Mouse (Mus musculus) hindbrain, embryonic 14.5 days (tissue): ENCODE data around the gene Zfp664. TPM values are rescaled to one million over a fixed set of nuclear protein-coding genes. Genes with fewer than 3 reads are reported as not detected.
A peak's percentile ranks its signal among the peaks of the same experiment; 100 is the strongest.

Source experiments
- ATAC-seq: fragments of 200-750 bp; cut with Nextera tagmentation; 2 replicates; pipeline ENCODE4 v1.8.0; 2017; ENCODE audit warnings: moderate number of reproducible peaks, mild to moderate bottlenecking, moderate TSS enrichment, moderate library complexity; ENCODE audit not compliant: low FRiP score
- DNase-seq: peaks from one replicate; pipeline ENCODE4 v3.0.0-alpha.2; 2015; ENCODE audit warnings: low spot score
- H3K27ac ChIP-seq: fragments of 300-500 bp; sonication (generic); 2 replicates; pipeline ENCODE4 v1.5.1; 2014; ENCODE audit warnings: mild to moderate bottlenecking, moderate library complexity
- H3K27me3 ChIP-seq: fragments of 300-500 bp; sonication (generic); 2 replicates; pipeline ENCODE4 v1.6.1; 2014; ENCODE audit warnings: mild to moderate bottlenecking, low read length, mixed read lengths; ENCODE audit not compliant: control insufficient read depth, insufficient read depth
- H3K36me3 ChIP-seq: fragments of 300-500 bp; sonication (generic); replicated peaks from 2 replicates; pipeline ENCODE4 v1.6.1; 2014; ENCODE audit not compliant: control insufficient read depth, insufficient read depth
- H3K4me1 ChIP-seq: fragments of 300-500 bp; sonication (generic); replicated peaks from 2 replicates; pipeline ENCODE4 v1.6.1; 2014; ENCODE audit warnings: antibody characterized with exemption, low read length, mixed read lengths; ENCODE audit not compliant: control insufficient read depth, insufficient read depth
- H3K4me2 ChIP-seq: fragments of 300-500 bp; sonication (generic); replicated peaks from 2 replicates; pipeline ENCODE4 v1.6.1; 2014; ENCODE audit warnings: mild to moderate bottlenecking, moderate library complexity
- H3K4me3 ChIP-seq: fragments of 300-500 bp; sonication (generic); replicated peaks from 2 replicates; pipeline ENCODE4 v1.5.1; 2014; ENCODE audit warnings: mild to moderate bottlenecking, low read length
- H3K9ac ChIP-seq: fragments of 300-500 bp; sonication (generic); 2 replicates; pipeline ENCODE4 v1.6.1; 2014
- H3K9me3 ChIP-seq: fragments of 300-500 bp; sonication (generic); 2 replicates; pipeline ENCODE4 v1.6.1; 2016; ENCODE audit warnings: low read length; ENCODE audit not compliant: control insufficient read depth
- WGBS: fragments of 180-500 bp; shearing (Covaris S2); extraction: QIAGEN DNeasy Blood & Tissue Kit; methylation state at CpG from one replicate; pipeline ENCODE4 v1.1.7; 2014; 5-methylcytosine and 5-hydroxymethylcytosine counted together
- polyA plus RNA-seq: library from polyadenylated mRNA; unstranded; fragments of >200 nt; fragmentation: Nextera tagmentation; extraction: Ambion mirVana; gene quantifications from 2 replicates; pipeline ENCODE4 v1.2.1, GENCODE M21; 2014

Zfp664 gene
- polyA plus RNA-seq = 76.3 and 76.8 TPM in 2 replicates

DNA sequence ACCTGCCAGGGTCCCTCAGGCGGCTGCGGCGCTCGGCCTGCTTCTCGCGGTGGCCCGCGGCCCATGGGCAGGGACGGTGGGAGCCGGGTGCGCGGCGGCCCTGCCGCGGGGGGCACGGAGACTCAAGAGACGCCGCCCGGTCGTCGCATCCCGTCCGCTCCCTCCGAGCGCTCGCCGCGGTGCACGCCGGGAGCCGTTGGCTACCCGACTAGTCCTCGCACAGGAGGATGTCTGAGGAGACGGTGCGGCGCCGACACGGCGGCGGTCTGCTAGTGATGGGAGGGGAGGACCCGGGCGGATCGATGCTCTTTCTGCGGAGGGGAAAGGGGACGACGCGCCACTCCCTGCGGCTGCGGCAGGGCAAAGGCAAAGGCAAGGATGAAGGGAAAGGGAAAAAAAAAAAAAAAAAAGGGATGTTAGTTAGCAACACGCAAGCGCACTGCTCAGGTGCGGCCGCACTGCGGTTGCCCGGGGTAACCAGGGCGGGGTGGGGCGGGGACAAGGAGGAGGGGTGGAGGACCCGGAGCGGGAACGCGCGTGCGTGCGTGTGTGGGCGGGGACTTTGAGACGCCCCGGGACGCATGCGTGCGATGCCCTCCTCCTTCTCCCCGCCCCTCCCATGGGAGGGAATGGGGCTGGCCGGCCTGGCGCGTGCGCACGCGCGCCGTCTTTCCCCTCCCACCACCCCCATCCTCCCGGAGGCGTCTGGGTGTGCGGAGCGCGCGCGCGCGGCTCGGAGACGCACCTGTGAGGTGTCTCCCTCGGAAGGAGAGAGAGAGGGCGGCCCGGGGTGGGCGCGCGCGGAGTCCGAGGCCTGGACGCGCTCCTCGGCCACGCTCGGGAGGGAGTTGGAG lies at the start of gene Zfp664, which contains the start of gene Ccdc92:
Gene Zfp664, plus strand, starts transcription at position 679 of the 854 bp plus-strand sequence.
Gene Ccdc92, minus strand, starts transcription at position 412 of the 854 bp plus-strand sequence.
- Histone ChIP-seq H3K36me3 (peaks cover 10% of the 10 kb centered on the region), H3K9ac (peak within 1 kb of the TSS; percentile 94), H3K27ac (peak within 1 kb of the TSS; percentile 95), H3K4me3 (peak within 1 kb of the TSS; percentile 96), H3K27me3 (0 out of 2 replicates have a peak, but pooled peaks cover 3% of the 10 kb centered on the region), H3K9me3 (no peaks in the 10 kb centered on the region), H3K4me1 (peaks cover 34% of the 10 kb centered on the region), H3K4me2 (peak within 1 kb of the TSS; percentile 72)
- WGBS = under 1% methylated on average over 78 of the region's 103 CpGs
- peak; percentile 93 for ATAC-seq
- peak; percentile 99 for DNase-seq

DNA sequence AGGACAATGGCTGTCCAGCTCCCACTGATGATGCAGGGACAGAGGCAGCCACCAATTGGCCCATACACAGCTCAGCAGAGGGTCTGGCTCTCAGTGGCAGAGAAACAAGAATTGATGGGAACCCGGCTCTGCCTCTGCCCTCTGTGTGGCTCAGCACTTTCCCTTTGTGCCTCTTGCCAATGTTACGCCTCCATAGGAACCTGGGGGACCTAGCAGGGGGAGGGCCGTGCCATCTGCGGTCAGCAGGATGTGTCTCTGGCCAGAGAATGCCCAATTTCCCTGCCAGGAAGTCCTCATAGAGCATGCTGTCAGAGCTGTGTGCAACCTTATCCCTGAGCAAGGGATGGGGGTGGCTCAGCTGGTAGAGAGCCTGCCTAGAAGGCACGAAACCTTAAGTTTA lies 47.7 kb upstream of the Zfp664 start:
- no peak for ATAC-seq
- no peaks in the 10 kb centered on the region for H3K27me3 ChIP-seq
- WGBS = 65% methylated on average over 5 of the region's 5 CpGs

DNA sequence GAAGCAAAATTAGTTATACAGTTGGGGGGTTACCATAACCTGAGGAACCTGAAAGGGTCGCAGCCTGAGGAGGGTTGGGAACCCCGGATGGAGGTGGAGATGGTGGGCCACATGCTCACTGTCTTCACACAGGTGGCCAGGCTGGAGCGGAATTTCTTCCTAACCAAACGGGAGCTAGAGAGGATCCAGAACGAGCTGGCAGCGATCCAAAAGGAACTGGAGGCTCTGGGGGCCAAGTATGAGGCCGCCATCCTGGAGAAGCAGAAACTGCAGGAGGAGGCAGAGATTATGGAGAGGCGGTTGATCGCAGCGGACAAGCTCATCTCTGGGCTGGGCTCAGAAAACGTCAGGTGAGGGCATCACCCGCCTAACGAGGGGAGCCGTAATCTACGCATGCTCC lies 45.4 kb upstream of the Zfp664 start:
- no peaks in the 10 kb centered on the region for H3K9me3 ChIP-seq
- no peak overlapping the region for H3K4me3 ChIP-seq
- H3K27ac ChIP-seq = no peak overlapping the region
- H3K36me3 ChIP-seq = no peaks in the 10 kb centered on the region
- no peak overlapping the region for H3K9ac ChIP-seq
- no peak overlapping the region for H3K4me2 ChIP-seq
- 87% methylated on average over 15 of the region's 15 CpGs for WGBS
- no peak for DNase-seq
- H3K27me3 ChIP-seq = no peaks in the 10 kb centered on the region
- H3K4me1 ChIP-seq = no peaks in the 10 kb centered on the region
- no peak for ATAC-seq

More for the DNA sequence above, 47.7 kb upstream of the Zfp664 start:
- DNase-seq = no peak
- Histone ChIP-seq H3K4me3 (no peak overlapping the region), H3K4me2 (no peak overlapping the region), H3K36me3 (no peaks in the 10 kb centered on the region), H3K27ac (no peak overlapping the region), H3K9me3 (no peaks in the 10 kb centered on the region), H3K4me1 (no peaks in the 10 kb centered on the region), H3K9ac (no peak overlapping the region)

DNA sequence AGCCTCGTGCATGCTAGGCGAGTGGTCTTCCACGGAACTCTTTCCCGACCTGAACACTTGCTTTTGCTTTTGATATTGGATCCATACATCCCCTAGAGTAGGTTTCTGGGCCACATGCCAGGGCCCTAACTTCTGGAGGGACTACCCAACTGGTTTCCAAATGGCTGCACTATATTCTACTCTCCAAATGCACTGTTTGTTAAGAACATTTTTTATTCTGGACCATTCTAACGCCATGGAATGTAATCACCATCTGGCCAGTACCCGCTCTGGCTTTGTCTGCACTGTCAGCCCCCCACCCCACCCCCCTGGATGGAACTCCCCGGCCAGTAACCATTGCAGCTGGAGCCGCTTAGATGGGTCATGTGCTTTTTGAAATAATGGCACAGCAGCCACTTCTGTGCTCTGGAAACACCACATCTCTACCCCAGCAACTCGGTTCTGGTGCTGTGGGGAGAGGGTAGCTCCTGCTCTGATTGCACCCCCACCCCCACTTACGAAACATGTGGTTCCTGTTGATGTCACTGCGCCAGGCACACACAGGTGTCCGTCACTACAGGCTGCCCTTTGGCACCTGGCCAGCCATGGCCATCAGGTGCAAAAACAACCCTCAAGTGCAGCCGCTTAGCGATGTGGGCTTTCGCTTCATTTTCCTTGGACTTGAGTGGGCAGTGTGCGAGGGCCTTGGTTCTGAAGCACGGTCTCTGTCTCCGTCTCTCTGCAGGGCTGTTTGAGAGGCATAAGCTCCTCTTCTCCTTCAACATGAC lies 40.2 kb upstream of the Zfp664 start:
- no peak overlapping the region for H3K4me3 ChIP-seq
- DNase-seq = no peak
- no peaks in the 10 kb centered on the region for H3K36me3 ChIP-seq
- 83% methylated on average over 18 of the region's 18 CpGs for WGBS
- no peaks in the 10 kb centered on the region for H3K27me3 ChIP-seq
- H3K4me1 ChIP-seq = no peaks in the 10 kb centered on the region
- no peaks in the 10 kb centered on the region for H3K9me3 ChIP-seq
- H3K9ac ChIP-seq = no peak overlapping the region
- no peak for ATAC-seq
- H3K27ac ChIP-seq = no peak overlapping the region
- H3K4me2 ChIP-seq = no peak overlapping the region

DNA sequence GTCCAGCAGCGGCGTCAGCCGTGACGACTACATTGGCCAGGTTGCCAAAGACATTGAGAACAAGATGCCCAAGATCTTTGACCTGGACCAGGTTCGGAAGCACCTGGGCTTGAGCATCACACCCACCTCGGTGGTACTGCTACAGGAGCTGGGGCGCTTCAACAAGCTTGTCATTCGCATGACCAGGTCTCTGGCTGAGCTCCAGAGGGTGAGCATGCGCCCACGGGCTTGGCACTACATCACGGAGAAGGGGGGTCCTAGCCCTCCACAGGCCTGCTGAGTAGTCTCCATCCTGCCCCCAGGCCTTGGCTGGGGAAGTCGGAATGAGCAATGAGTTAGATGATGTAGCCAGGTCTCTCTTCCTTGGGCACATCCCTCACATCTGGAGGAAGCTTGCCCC lies 32.2 kb upstream of the Zfp664 start:
- Histone ChIP-seq H3K9ac (no peak overlapping the region), H3K36me3 (peaks cover 26% of the 10 kb centered on the region), H3K4me2 (no peak overlapping the region), H3K4me3 (no peak overlapping the region), H3K9me3 (no peaks in the 10 kb centered on the region), H3K27me3 (no peaks in the 10 kb centered on the region), H3K4me1 (no peaks in the 10 kb centered on the region), H3K27ac (no peak overlapping the region)
- ATAC-seq = no peak
- WGBS = 94% methylated on average over 12 of the region's 12 CpGs
- DNase-seq = no peak

DNA sequence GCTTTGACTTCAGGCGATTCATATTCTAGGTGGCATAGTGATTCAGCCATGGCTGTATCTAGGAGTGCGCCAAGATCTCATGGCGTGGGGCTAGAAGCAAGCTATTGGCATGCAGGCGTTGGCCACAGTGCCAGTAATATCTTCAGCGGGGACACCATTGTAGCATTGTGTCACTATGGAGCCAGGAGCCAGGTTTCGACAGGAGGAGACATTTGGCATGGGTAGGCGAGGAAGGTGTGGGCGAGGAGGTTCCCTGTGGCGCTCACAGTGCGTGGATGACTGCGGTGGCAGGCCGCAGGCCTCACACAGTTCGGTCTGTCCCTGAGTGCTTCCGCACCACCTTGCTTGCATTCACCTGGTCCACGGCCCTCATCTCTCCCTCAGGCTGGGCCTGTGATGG lies 27.3 kb upstream of the Zfp664 start:
- Histone ChIP-seq H3K27ac (no peak overlapping the region), H3K9ac (no peak overlapping the region), H3K27me3 (no peaks in the 10 kb centered on the region), H3K4me1 (no peaks in the 10 kb centered on the region), H3K36me3 (peaks cover 65% of the 10 kb centered on the region), H3K4me3 (no peak overlapping the region), H3K9me3 (no peaks in the 10 kb centered on the region), H3K4me2 (no peak overlapping the region)
- no peak for ATAC-seq
- 97% methylated on average over 15 of the region's 15 CpGs for WGBS
- no peak for DNase-seq

DNA sequence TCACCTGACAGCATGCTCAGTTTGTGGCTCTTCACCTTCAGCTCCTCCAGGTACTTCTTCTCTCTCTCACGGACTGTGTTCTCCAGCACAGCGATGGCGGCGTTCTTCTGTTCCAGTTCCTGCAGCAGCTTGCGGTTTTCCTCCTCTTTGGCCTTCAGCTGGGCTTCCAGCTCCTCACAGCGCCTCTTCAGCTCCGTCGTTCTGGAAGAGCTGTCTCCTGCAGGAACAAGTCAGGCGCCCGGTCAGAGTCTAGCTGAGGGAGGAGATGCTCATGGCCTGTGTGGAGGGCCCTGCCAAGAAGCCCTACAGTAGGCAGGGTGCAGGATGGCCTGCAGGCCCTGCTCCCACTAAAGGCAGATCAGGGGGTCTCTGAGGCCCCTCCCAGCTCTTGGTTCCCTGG lies 26.4 kb upstream of the Zfp664 start:
- no peak overlapping the region for H3K27ac ChIP-seq
- H3K9ac ChIP-seq = no peak overlapping the region
- no peaks in the 10 kb centered on the region for H3K9me3 ChIP-seq
- no peak overlapping the region for H3K4me3 ChIP-seq
- peaks cover 65% of the 10 kb centered on the region for H3K36me3 ChIP-seq
- no peak for ATAC-seq
- H3K27me3 ChIP-seq = no peaks in the 10 kb centered on the region
- no peaks in the 10 kb centered on the region for H3K4me1 ChIP-seq
- no peak overlapping the region for H3K4me2 ChIP-seq
- DNase-seq = no peak
- 94% methylated on average over 10 of the region's 10 CpGs for WGBS

DNA sequence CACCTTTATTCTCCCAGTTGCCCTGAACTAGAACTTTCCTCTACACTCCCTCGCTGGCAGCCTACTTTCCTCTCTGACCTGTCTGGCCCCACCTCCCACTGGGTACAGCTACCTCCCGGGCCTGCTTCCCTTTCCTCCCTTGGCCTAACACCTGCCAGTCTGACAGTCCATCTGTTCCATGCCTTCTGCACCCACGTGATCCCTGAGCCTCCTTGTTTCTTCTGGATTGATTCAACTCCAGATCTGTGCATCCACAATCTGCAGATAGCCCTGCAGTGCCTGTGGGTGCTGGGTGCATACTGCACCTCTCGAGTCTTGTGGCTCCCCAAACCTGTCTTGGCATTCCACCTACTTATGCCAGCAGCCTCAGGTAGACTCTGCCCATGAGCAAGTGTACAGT lies 25.9 kb upstream of the Zfp664 start:
- 76% methylated on average over 4 of the region's 4 CpGs for WGBS
- H3K4me3 ChIP-seq = no peak overlapping the region
- H3K36me3 ChIP-seq = peaks cover 65% of the 10 kb centered on the region
- DNase-seq (no peak), ATAC-seq (no peak)
- no peaks in the 10 kb centered on the region; the same call in 1 of the 2 replicates for H3K4me1 ChIP-seq
- no peak overlapping the region for H3K27ac ChIP-seq
- no peak overlapping the region for H3K4me2 ChIP-seq
- H3K9ac ChIP-seq = no peak overlapping the region
- H3K9me3 ChIP-seq = no peaks in the 10 kb centered on the region
- no peaks in the 10 kb centered on the region for H3K27me3 ChIP-seq

DNA sequence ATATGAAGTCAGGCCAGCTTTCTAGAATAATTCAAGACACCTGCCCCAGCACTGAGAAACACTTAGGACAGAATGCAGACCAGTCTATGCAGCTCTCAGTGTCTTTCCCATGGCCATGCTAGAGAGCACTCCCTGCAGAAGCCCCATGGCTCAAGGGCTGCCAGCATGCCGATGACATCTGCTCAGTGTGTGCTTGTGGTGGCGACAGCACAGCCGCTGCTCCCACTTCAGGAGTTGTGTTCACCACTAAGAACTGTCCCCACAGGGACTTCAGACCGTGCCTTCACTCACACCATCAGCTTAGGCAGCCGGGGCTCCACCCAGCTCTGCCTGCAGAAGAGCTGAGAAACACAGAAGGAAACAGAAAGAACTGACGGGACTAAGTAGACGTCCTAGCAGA lies 22.3 kb upstream of the Zfp664 start:
- Histone ChIP-seq H3K4me3 (no peak overlapping the region), H3K36me3 (peaks cover 41% of the 10 kb centered on the region), H3K9ac (no peak overlapping the region), H3K27ac (no peak overlapping the region), H3K27me3 (no peaks in the 10 kb centered on the region), H3K4me2 (no peak overlapping the region), H3K9me3 (no peaks in the 10 kb centered on the region), H3K4me1 (peaks cover 10% of the 10 kb centered on the region; the same call in 1 of the 2 replicates)
- no peak for ATAC-seq
- WGBS = 71% methylated on average over 7 of the region's 7 CpGs
- DNase-seq = no peak
